Mouse (Mus musculus) brain, embryonic 14.5 days (tissue): Measurements from ENCODE around the gene Rft1.

Experiments
- CTCF ChIP-seq: fragments of 200-500 bp; IDR thresholded peaks from 2 replicates; pipeline ENCODE4 v1.5.1; 2012; ENCODE audit warnings: inconsistent platforms, mild to moderate bottlenecking, moderate library complexity, borderline replicate concordance; ENCODE audit not compliant: insufficient read depth, insufficient read length; ENCODE audit errors: extremely low read depth
- POLR2A ChIP-seq: fragments of 200-500 bp; IDR thresholded peaks from 2 replicates; pipeline ENCODE4 v1.6.1; 2012; ENCODE audit warnings: mild to moderate bottlenecking, inconsistent platforms, borderline replicate concordance; ENCODE audit not compliant: poor library complexity, insufficient read depth, insufficient read length, severe bottlenecking; ENCODE audit errors: extremely low read depth

DNA sequence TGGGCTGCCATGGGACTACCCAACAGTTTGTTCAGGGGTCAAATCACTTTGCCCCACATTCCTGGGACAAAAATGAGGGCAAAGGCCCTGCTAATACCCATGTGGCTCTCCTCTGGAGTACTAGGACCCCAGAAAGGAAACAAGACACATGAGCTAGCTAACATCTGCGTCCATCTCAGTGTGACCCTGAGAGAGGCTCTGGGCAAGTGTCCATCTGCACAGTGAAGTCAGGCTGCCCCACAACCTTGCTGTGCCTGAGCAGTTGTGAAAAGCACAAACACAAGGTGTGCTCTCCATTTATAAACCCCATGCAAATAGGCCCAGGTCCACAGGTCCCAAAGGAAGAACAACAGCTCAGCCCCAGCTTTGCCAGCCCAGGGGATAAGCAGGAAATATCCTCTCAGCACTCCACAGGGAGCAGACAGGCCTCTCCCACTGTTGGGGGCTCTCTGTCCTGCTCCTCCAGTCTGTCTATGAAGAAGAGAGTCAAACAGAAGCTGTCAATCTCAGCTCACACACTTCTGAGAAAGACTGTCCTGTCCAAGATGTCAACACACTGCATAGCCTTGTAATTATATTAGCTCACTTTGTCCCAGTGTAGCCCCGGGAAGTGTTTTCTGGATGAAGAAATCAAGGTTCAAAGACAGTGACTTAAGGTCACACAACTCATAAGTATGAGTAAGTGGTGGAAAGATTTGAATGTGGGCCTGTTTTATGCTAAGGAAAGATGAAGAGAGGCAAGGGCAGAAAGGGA, 41.0 kb upstream of the Rft1 start:
- TF ChIP-seq POLR2A: no peak
- TF ChIP-seq CTCF: no peak
